Mouse (Mus musculus) megakaryocyte, embryonic 14.5 days (primary cell): ENCODE data around the gene Oas1e. TPM values are rescaled to one million over a fixed set of nuclear protein-coding genes. Genes with fewer than 3 reads are reported as not detected.
"Not testable (repeated sequence)": the region's sequence is repeated elsewhere in the genome, so short reads cannot be mapped to it uniquely, and the experiment has no call there.

Experiments used
- H3K27me3 ChIP-seq: replicated peaks from 2 replicates; pipeline ENCODE3; 2012; ENCODE audit warnings: inconsistent platforms
- H3K36me3 ChIP-seq: replicated peaks from 2 replicates; pipeline ENCODE3; 2012; ENCODE audit warnings: low read length, inconsistent platforms, mixed read lengths
- H3K4me1 ChIP-seq: 2 replicates; pipeline ENCODE4 v1.6.1; 2012; ENCODE audit warnings: inconsistent platforms
- H3K4me3 ChIP-seq: replicated peaks from 2 replicates; pipeline ENCODE3; 2012; ENCODE audit warnings: moderate library complexity, mild to moderate bottlenecking, inconsistent platforms
- H3K9me3 ChIP-seq: 2 replicates; pipeline ENCODE4 v1.6.1; 2012; ENCODE audit warnings: inconsistent platforms
- FLI1 ChIP-seq: IDR thresholded peaks from 2 replicates; pipeline ENCODE4 v1.6.1; 2012; ENCODE audit warnings: low read length, inconsistent platforms, mixed read lengths
- GATA1 ChIP-seq: IDR thresholded peaks from 3 replicates; pipeline ENCODE4 v1.6.1; 2012; ENCODE audit warnings: mixed read lengths, low read length, inconsistent platforms, borderline replicate concordance
- polyA plus RNA-seq: library from polyadenylated mRNA; stranded (reverse); fragments of >175 nt; gene quantifications from 2 replicates; pipeline ENCODE4 v1.2.3, GENCODE M21; 2012; ENCODE audit warnings: low replicate concordance; ENCODE audit not compliant: insufficient read depth

Oas1e gene
- polyA plus RNA-seq, 1 experiment = not detected

GRCm38 (mm10) chr5:120809171-120809570, 13.8 kb upstream of the Oas1e start:
- H3K36me3 ChIP-seq = peaks cover 2% of the 10 kb centered on the region
- H3K9me3 ChIP-seq = no peaks in the 10 kb centered on the region
- no peak overlapping the region for H3K4me3 ChIP-seq
- TF ChIP-seq GATA1 (no peak), FLI1 (no peak)
- peaks cover 41% of the 10 kb centered on the region for H3K4me1 ChIP-seq
- peaks cover 13% of the 10 kb centered on the region for H3K27me3 ChIP-seq

GRCm38 (mm10) chr5:120806458-120806857, 11.1 kb upstream of the Oas1e start:
- Histone ChIP-seq H3K27me3 (peaks cover 30% of the 10 kb centered on the region), H3K4me3 (no peak overlapping the region), H3K4me1 (peaks cover 19% of the 10 kb centered on the region), H3K9me3 (no peaks in the 10 kb centered on the region), H3K36me3 (no peaks in the 10 kb centered on the region)
- no peak for TF ChIP-seq FLI1
- no peak for TF ChIP-seq GATA1

GRCm38 (mm10) chr5:120803596-120803995, 8.3 kb upstream of the Oas1e start:
- no peaks in the 10 kb centered on the region for H3K9me3 ChIP-seq
- H3K4me1 ChIP-seq = peaks cover 6% of the 10 kb centered on the region; the same call in 1 of the 2 replicates
- no peak overlapping the region for H3K4me3 ChIP-seq
- H3K36me3 ChIP-seq = no peaks in the 10 kb centered on the region
- no peak for TF ChIP-seq FLI1
- no peak for TF ChIP-seq GATA1
- peaks cover 46% of the 10 kb centered on the region for H3K27me3 ChIP-seq

- H3K4me3 ChIP-seq, H3K9me3 ChIP-seq, H3K4me1 ChIP-seq, H3K36me3 ChIP-seq: not testable (repeated sequence)
- H3K27me3 ChIP-seq = peaks cover 53% of the 10 kb centered on the region
Measured at GRCm38 (mm10) chr5:120798943-120799342, 3.6 kb upstream of the Oas1e start.

- not testable (repeated sequence) for H3K4me1 ChIP-seq, H3K9me3 ChIP-seq, H3K36me3 ChIP-seq, H3K4me3 ChIP-seq
- peaks cover 50% of the 10 kb centered on the region for H3K27me3 ChIP-seq
Measured at GRCm38 (mm10) chr5:120798147-120798546, 2.8 kb upstream of the Oas1e start.

GRCm38 (mm10) chr5:120793043-120793442, 2.3 kb downstream of the Oas1e start:
- no peaks in the 10 kb centered on the region for H3K9me3 ChIP-seq
- H3K4me1 ChIP-seq = no peaks in the 10 kb centered on the region
- no peaks in the 10 kb centered on the region for H3K36me3 ChIP-seq
- H3K4me3 ChIP-seq = no peak overlapping the region
- no peak for TF ChIP-seq FLI1
- no peak for TF ChIP-seq GATA1
- H3K27me3 ChIP-seq = peaks cover 63% of the 10 kb centered on the region

- Histone ChIP-seq H3K4me3 (no peak overlapping the region), H3K9me3 (peaks cover 8% of the 10 kb centered on the region; the same call in 1 of the 2 replicates), H3K4me1 (peaks cover 14% of the 10 kb centered on the region), H3K27me3 (peaks cover 73% of the 10 kb centered on the region), H3K36me3 (no peaks in the 10 kb centered on the region)
- TF ChIP-seq FLI1 = no peak
- TF ChIP-seq GATA1 = no peak
Measured at GRCm38 (mm10) chr5:120787042-120787441, 8.3 kb downstream of the Oas1e start.

- Histone ChIP-seq H3K27me3 (peaks cover 72% of the 10 kb centered on the region), H3K36me3 (no peaks in the 10 kb centered on the region), H3K9me3 (peaks cover 8% of the 10 kb centered on the region; the same call in 1 of the 2 replicates), H3K4me1 (peaks cover 48% of the 10 kb centered on the region), H3K4me3 (no peak overlapping the region)
- TF ChIP-seq GATA1 (no peak), FLI1 (no peak)
Measured at GRCm38 (mm10) chr5:120782446-120782845, 12.9 kb downstream of the Oas1e start.

- Histone ChIP-seq H3K36me3 (no peaks in the 10 kb centered on the region), H3K4me3 (no peak overlapping the region), H3K9me3 (peaks cover 8% of the 10 kb centered on the region; the same call in 1 of the 2 replicates), H3K27me3 (peaks cover 73% of the 10 kb centered on the region), H3K4me1 (peaks cover 48% of the 10 kb centered on the region)
- TF ChIP-seq GATA1 (no peak), FLI1 (no peak)
Measured at GRCm38 (mm10) chr5:120781646-120782045, 13.7 kb downstream of the Oas1e start.

- Histone ChIP-seq H3K4me1 (peaks cover 60% of the 10 kb centered on the region), H3K27me3 (peaks cover 74% of the 10 kb centered on the region), H3K9me3 (peaks cover 8% of the 10 kb centered on the region; the same call in 1 of the 2 replicates), H3K4me3 (no peak overlapping the region), H3K36me3 (no peaks in the 10 kb centered on the region)
- TF ChIP-seq GATA1 = no peak
Measured at GRCm38 (mm10) chr5:120779922-120780321, 15.4 kb downstream of the Oas1e start.

GRCm38 (mm10) chr5:120778941-120779340, 16.4 kb downstream of the Oas1e start:
- H3K4me3 ChIP-seq = peak overlapping the region; percentile 46
- peaks cover 8% of the 10 kb centered on the region; the same call in 1 of the 2 replicates for H3K9me3 ChIP-seq
- H3K27me3 ChIP-seq = peaks cover 78% of the 10 kb centered on the region
- H3K4me1 ChIP-seq = peaks cover 65% of the 10 kb centered on the region
- no peak for TF ChIP-seq GATA1
- TF ChIP-seq FLI1 = no peak
- H3K36me3 ChIP-seq = no peaks in the 10 kb centered on the region
